Mouse (Mus musculus) kidney, embryonic 14.5 days (tissue): ENCODE results near the gene Csf3r. TPM values are rescaled to one million over a fixed set of nuclear protein-coding genes. Genes with fewer than 3 reads are reported as not detected.

Experiments
- ATAC-seq: fragments of 200-750 bp; cut with Nextera tagmentation; 2 replicates; pipeline ENCODE4 v1.8.0; 2017; ENCODE audit warnings: moderate number of reproducible peaks, mild to moderate bottlenecking, moderate TSS enrichment, moderate library complexity; ENCODE audit not compliant: low FRiP score, low TSS enrichment
- H3K27ac ChIP-seq: fragments of 300-500 bp; sonication (generic); 2 replicates; pipeline ENCODE4 v1.5.1; 2014; ENCODE audit warnings: low read depth, mild to moderate bottlenecking, low read length, moderate library complexity, mixed read lengths
- H3K27me3 ChIP-seq: fragments of 300-500 bp; sonication (generic); 2 replicates; pipeline ENCODE4 v1.6.1; 2014; ENCODE audit warnings: mild to moderate bottlenecking, low read length; ENCODE audit not compliant: control insufficient read depth, insufficient read depth
- H3K36me3 ChIP-seq: fragments of 300-500 bp; sonication (generic); 2 replicates; pipeline ENCODE4 v1.6.1; 2014; ENCODE audit warnings: low read length, mixed read lengths; ENCODE audit not compliant: control insufficient read depth, insufficient read depth
- H3K4me1 ChIP-seq: fragments of 300-500 bp; sonication (generic); 2 replicates; pipeline ENCODE4 v1.6.1; 2014; ENCODE audit warnings: low read length, mixed read lengths; ENCODE audit not compliant: control insufficient read depth, insufficient read depth
- H3K4me2 ChIP-seq: fragments of 300-500 bp; sonication (generic); replicated peaks from 2 replicates; pipeline ENCODE4 v1.6.1; 2014; ENCODE audit warnings: low read depth, mild to moderate bottlenecking, low read length
- H3K4me3 ChIP-seq: fragments of 300-500 bp; sonication (generic); 2 replicates; pipeline ENCODE4 v1.5.1; 2014; ENCODE audit warnings: mild to moderate bottlenecking, low read length
- H3K9ac ChIP-seq: fragments of 300-500 bp; sonication (generic); 2 replicates; pipeline ENCODE4 v1.6.1; 2014; ENCODE audit warnings: low read depth, mild to moderate bottlenecking, low read length, moderate library complexity
- H3K9me3 ChIP-seq: fragments of 300-500 bp; sonication (generic); 2 replicates; pipeline ENCODE4 v1.6.1; 2016; ENCODE audit warnings: low read length; ENCODE audit not compliant: control insufficient read depth
- WGBS: fragments of 180-500 bp; shearing (Covaris S2); extraction: QIAGEN DNeasy Blood & Tissue Kit; methylation state at CpG from one replicate; pipeline ENCODE4 v1.1.7; 2014; 5-methylcytosine and 5-hydroxymethylcytosine counted together
- polyA plus RNA-seq: library from polyadenylated mRNA; unstranded; fragments of >200 nt; fragmentation: Nextera tagmentation; extraction: Ambion mirVana; gene quantifications from 2 replicates; pipeline ENCODE4 v1.2.1, GENCODE M21; 2014

Csf3r gene
- polyA plus RNA-seq, 1 experiment from 2014 or later = 0.61 TPM

GRCm38 (mm10) chr4:126035413-126035812 is 11.1 kb downstream of the Csf3r start:
- no peaks in the 10 kb centered on the region for H3K36me3 ChIP-seq
- H3K4me2 ChIP-seq = no peak overlapping the region
- no peaks in the 10 kb centered on the region for H3K9me3 ChIP-seq
- ATAC-seq = no peak
- H3K27me3 ChIP-seq = no peaks in the 10 kb centered on the region
- H3K4me3 ChIP-seq = no peak overlapping the region
- H3K9ac ChIP-seq = no peak overlapping the region
- no peaks in the 10 kb centered on the region for H3K4me1 ChIP-seq
- 87% methylated on average over 5 of the region's 5 CpGs for WGBS
- H3K27ac ChIP-seq = no peak overlapping the region

GRCm38 (mm10) chr4:126046851-126047585 is 22.7 kb downstream of the Csf3r start, which contains the start of gene Mrps15:
Gene Mrps15, plus strand, starts transcription at chr4:126046925.
- Histone ChIP-seq H3K4me3 (peak within 1 kb of the TSS; percentile 74), H3K27me3 (no peaks in the 10 kb centered on the region), H3K36me3 (peaks cover 26% of the 10 kb centered on the region), H3K9ac (peak within 1 kb of the TSS; percentile 81), H3K9me3 (no peaks in the 10 kb centered on the region), H3K4me1 (peaks cover 6% of the 10 kb centered on the region), H3K4me2 (peak within 1 kb of the TSS; percentile 58), H3K27ac (peak within 1 kb of the TSS; percentile 8; the same call in 1 of the 2 replicates)
- peak; percentile 95 for ATAC-seq
- under 1% methylated on average over 56 of the region's 56 CpGs for WGBS

GRCm38 (mm10) chr4:126051617-126052016 is 27.3 kb downstream of the Csf3r start:
- peaks cover 60% of the 10 kb centered on the region for H3K36me3 ChIP-seq
- WGBS = 76% methylated on average over 7 of the region's 7 CpGs

GRCm38 (mm10) chr4:126057207-126058133 is 33.1 kb downstream of the Csf3r start:
- Histone ChIP-seq H3K9ac (peak overlapping the region; percentile 67), H3K4me2 (peak overlapping the region; percentile 66), H3K4me1 (peaks cover 7% of the 10 kb centered on the region; the same call in 1 of the 2 replicates), H3K27me3 (no peaks in the 10 kb centered on the region), H3K36me3 (peaks cover 31% of the 10 kb centered on the region; the same call in 1 of the 2 replicates), H3K27ac (peak overlapping the region; percentile 33; the same call in 1 of the 2 replicates), H3K9me3 (no peaks in the 10 kb centered on the region), H3K4me3 (peak overlapping the region; percentile 64)
- 17% methylated on average over 19 of the region's 19 CpGs for WGBS
- 0 out of 2 replicates have a peak, but pooled peaks have one; percentile 14 for ATAC-seq

More at GRCm38 (mm10) chr4:126051617-126052016, 27.3 kb downstream of the Csf3r start:
- no peak for ATAC-seq
- Histone ChIP-seq H3K27me3 (no peaks in the 10 kb centered on the region), H3K4me3 (no peak overlapping the region), H3K27ac (no peak overlapping the region), H3K9me3 (no peaks in the 10 kb centered on the region), H3K4me1 (peaks cover 6% of the 10 kb centered on the region), H3K9ac (no peak overlapping the region), H3K4me2 (no peak overlapping the region)

GRCm38 (mm10) chr4:126058134-126058996 is 34.0 kb downstream of the Csf3r start, which contains the start of gene Oscp1:
Gene Oscp1, plus strand, starts transcription at chr4:126058565.
- peaks cover 7% of the 10 kb centered on the region; the same call in 1 of the 2 replicates for H3K4me1 ChIP-seq
- H3K27ac ChIP-seq = peak within 1 kb of the TSS; percentile 33; the same call in 1 of the 2 replicates
- WGBS = under 1% methylated on average over 57 of the region's 57 CpGs
- no peaks in the 10 kb centered on the region for H3K27me3 ChIP-seq
- peak; percentile 98 for ATAC-seq
- H3K9ac ChIP-seq = peak within 1 kb of the TSS; percentile 67
- peak within 1 kb of the TSS; percentile 64 for H3K4me3 ChIP-seq
- peaks cover 24% of the 10 kb centered on the region; the same call in 1 of the 2 replicates for H3K36me3 ChIP-seq
- no peaks in the 10 kb centered on the region for H3K9me3 ChIP-seq
- H3K4me2 ChIP-seq = peak within 1 kb of the TSS; percentile 66

GRCm38 (mm10) chr4:126058997-126059362 is 34.6 kb downstream of the Csf3r start:
- H3K9ac ChIP-seq = peak overlapping the region; percentile 67
- H3K27me3 ChIP-seq = no peaks in the 10 kb centered on the region
- H3K4me3 ChIP-seq = peak overlapping the region; percentile 64
- H3K4me1 ChIP-seq = peaks cover 7% of the 10 kb centered on the region; the same call in 1 of the 2 replicates
- peak overlapping the region; percentile 66 for H3K4me2 ChIP-seq
- WGBS = 40% methylated on average over 9 of the region's 9 CpGs
- no peaks in the 10 kb centered on the region for H3K9me3 ChIP-seq
- H3K27ac ChIP-seq = no peak overlapping the region
- no peak for ATAC-seq
- peaks cover 18% of the 10 kb centered on the region; the same call in 1 of the 2 replicates for H3K36me3 ChIP-seq

GRCm38 (mm10) chr4:126062856-126063255 is 38.5 kb downstream of the Csf3r start:
- no peaks in the 10 kb centered on the region for H3K27me3 ChIP-seq
- H3K4me2 ChIP-seq = no peak overlapping the region
- no peaks in the 10 kb centered on the region; the same call in 1 of the 2 replicates for H3K4me1 ChIP-seq
- no peaks in the 10 kb centered on the region for H3K9me3 ChIP-seq
- H3K9ac ChIP-seq = no peak overlapping the region
- no peaks in the 10 kb centered on the region for H3K36me3 ChIP-seq
- H3K4me3 ChIP-seq = no peak overlapping the region
- no peak overlapping the region for H3K27ac ChIP-seq
- no peak for ATAC-seq
- 43% methylated on average over 1 of the region's 1 CpGs for WGBS

- no peaks in the 10 kb centered on the region for H3K9me3 ChIP-seq
- H3K4me1 ChIP-seq = no peaks in the 10 kb centered on the region
- H3K4me2 ChIP-seq = no peak overlapping the region
- no peak for ATAC-seq
- H3K27me3 ChIP-seq = no peaks in the 10 kb centered on the region
- no peak overlapping the region for H3K9ac ChIP-seq
- 83% methylated on average over 7 of the region's 7 CpGs for WGBS
- no peak overlapping the region for H3K4me3 ChIP-seq
- no peaks in the 10 kb centered on the region for H3K36me3 ChIP-seq
- no peak overlapping the region for H3K27ac ChIP-seq
These were observed 40.9 kb downstream of the Csf3r start for GRCm38 (mm10) chr4:126065241-126065640.
